Mouse (Mus musculus) neural tube, embryonic 11.5 days (tissue): Measurements from ENCODE around the gene Pcp4. TPM values are rescaled to one million over a fixed set of nuclear protein-coding genes. Genes with fewer than 3 reads are reported as not detected.
"Not testable (repeated sequence)": the region's sequence is repeated elsewhere in the genome, so short reads cannot be mapped to it uniquely, and the experiment has no call there.

ENCODE experiments used
- ATAC-seq: fragments of 200-750 bp; cut with Nextera tagmentation; 2 replicates; pipeline ENCODE4 v1.8.0; 2017; ENCODE audit warnings: moderate number of reproducible peaks, mild to moderate bottlenecking, moderate TSS enrichment, moderate library complexity; ENCODE audit not compliant: insufficient read depth, low FRiP score, low TSS enrichment
- DNase-seq: peaks from one replicate; pipeline ENCODE4 v3.0.0-alpha.2; 2015; ENCODE audit warnings: low spot score
- H3K27ac ChIP-seq: fragments of 300-500 bp; sonication (generic); 2 replicates; pipeline ENCODE4 v1.5.1; 2014; ENCODE audit warnings: low read depth, mild to moderate bottlenecking, low read length
- H3K27me3 ChIP-seq: fragments of 300-500 bp; sonication (generic); 2 replicates; pipeline ENCODE4 v1.6.1; 2014; ENCODE audit warnings: mild to moderate bottlenecking, low read length, mixed read lengths; ENCODE audit not compliant: control insufficient read depth, insufficient read depth
- H3K36me3 ChIP-seq: fragments of 300-500 bp; sonication (generic); 2 replicates; pipeline ENCODE4 v1.6.1; 2014; ENCODE audit warnings: mild to moderate bottlenecking, low read length, moderate library complexity, mixed read lengths; ENCODE audit not compliant: control insufficient read depth, insufficient read depth
- H3K4me1 ChIP-seq: fragments of 300-500 bp; sonication (generic); 2 replicates; pipeline ENCODE4 v1.6.1; 2014; ENCODE audit warnings: low read length, mixed read lengths; ENCODE audit not compliant: control insufficient read depth, insufficient read depth
- H3K4me2 ChIP-seq: fragments of 300-500 bp; sonication (generic); 2 replicates; pipeline ENCODE4 v1.6.1; 2014; ENCODE audit warnings: low read depth, mild to moderate bottlenecking, moderate library complexity
- H3K4me3 ChIP-seq: fragments of 300-500 bp; sonication (generic); 2 replicates; pipeline ENCODE4 v1.5.1; 2014; ENCODE audit warnings: low read depth, low read length
- H3K9ac ChIP-seq: fragments of 300-500 bp; sonication (generic); 2 replicates; pipeline ENCODE4 v1.6.1; 2014; ENCODE audit warnings: mild to moderate bottlenecking, low read length
- H3K9me3 ChIP-seq: fragments of 300-500 bp; sonication (generic); 2 replicates; pipeline ENCODE4 v1.6.1; 2016; ENCODE audit warnings: low read length; ENCODE audit not compliant: control insufficient read depth
- WGBS: fragments of 180-500 bp; shearing (Covaris S2); extraction: QIAGEN DNeasy Blood & Tissue Kit; methylation state at CpG from one replicate; pipeline ENCODE4 v1.1.7; 2014; 5-methylcytosine and 5-hydroxymethylcytosine counted together
- polyA plus RNA-seq: library from polyadenylated mRNA; unstranded; fragments of >200 nt; fragmentation: Nextera tagmentation; extraction: Ambion mirVana; gene quantifications from 2 replicates; pipeline ENCODE4 v1.2.1, GENCODE M21; 2014

Gene Pcp4
- polyA plus RNA-seq, 1 experiment from 2014 or later, result 24.7 TPM

- no peak for DNase-seq
- Histone ChIP-seq H3K27ac (no peak overlapping the region), H3K9me3 (no peaks in the 10 kb centered on the region), H3K9ac (no peak overlapping the region), H3K36me3 (no peaks in the 10 kb centered on the region), H3K4me1 (no peaks in the 10 kb centered on the region), H3K4me3 (no peak overlapping the region), H3K27me3 (no peaks in the 10 kb centered on the region), H3K4me2 (no peak overlapping the region)
- ATAC-seq, result no peak
- 89% methylated on average over 3 of the region's 3 CpGs for WGBS
Measured at GRCm38 (mm10) chr16:96441826-96442225, 25.6 kb upstream of the Pcp4 start.

- no peak within 1 kb of the TSS for H3K4me2 ChIP-seq
- WGBS, result 78% methylated on average over 2 of the region's 2 CpGs
- DNase-seq (no peak), ATAC-seq (no peak)
- no peak within 1 kb of the TSS for H3K27ac ChIP-seq
- no peaks in the 10 kb centered on the region for H3K4me1 ChIP-seq
- no peaks in the 10 kb centered on the region for H3K9me3 ChIP-seq
- no peak within 1 kb of the TSS for H3K9ac ChIP-seq
- H3K4me3 ChIP-seq, result no peak within 1 kb of the TSS
- no peaks in the 10 kb centered on the region for H3K36me3 ChIP-seq
- no peaks in the 10 kb centered on the region for H3K27me3 ChIP-seq
Measured at GRCm38 (mm10) chr16:96443468-96443867, 23.9 kb upstream of the Pcp4 start, which contains the start of gene Itgb2l. TSS of gene Itgb2l (minus strand) at chr16:96443619.

- DNase-seq, H3K9ac ChIP-seq, H3K36me3 ChIP-seq, ATAC-seq, H3K4me1 ChIP-seq, H3K27me3 ChIP-seq, H3K27ac ChIP-seq, H3K4me2 ChIP-seq, H3K9me3 ChIP-seq, H3K4me3 ChIP-seq: not testable (repeated sequence)
- 97% methylated on average over 12 of the region's 16 CpGs for WGBS
Measured at GRCm38 (mm10) chr16:96450871-96451270, 16.5 kb upstream of the Pcp4 start.

- Histone ChIP-seq H3K36me3 (no peaks in the 10 kb centered on the region), H3K27me3 (no peaks in the 10 kb centered on the region), H3K27ac (no peak overlapping the region), H3K9me3 (no peaks in the 10 kb centered on the region), H3K4me1 (no peaks in the 10 kb centered on the region), H3K4me3 (no peak overlapping the region), H3K4me2 (no peak overlapping the region), H3K9ac (no peak overlapping the region)
- DNase-seq (no peak), ATAC-seq (no peak)
Measured at GRCm38 (mm10) chr16:96454086-96454485, 13.3 kb upstream of the Pcp4 start.

GRCm38 (mm10) chr16:96457612-96458011 is 9.8 kb upstream of the Pcp4 start:
- H3K9me3 ChIP-seq, result no peaks in the 10 kb centered on the region
- ATAC-seq (no peak), DNase-seq (no peak)
- H3K4me2 ChIP-seq, result no peak overlapping the region
- no peaks in the 10 kb centered on the region for H3K27me3 ChIP-seq
- 78% methylated on average over 5 of the region's 5 CpGs for WGBS
- no peak overlapping the region for H3K9ac ChIP-seq
- no peak overlapping the region for H3K27ac ChIP-seq
- H3K36me3 ChIP-seq, result no peaks in the 10 kb centered on the region
- H3K4me1 ChIP-seq, result no peaks in the 10 kb centered on the region
- H3K4me3 ChIP-seq, result no peak overlapping the region

GRCm38 (mm10) chr16:96459356-96459755 is 8.1 kb upstream of the Pcp4 start:
- WGBS, result 79% methylated on average over 2 of the region's 2 CpGs
- Histone ChIP-seq H3K4me1 (no peaks in the 10 kb centered on the region), H3K36me3 (no peaks in the 10 kb centered on the region), H3K9ac (no peak overlapping the region), H3K27ac (no peak overlapping the region), H3K4me3 (no peak overlapping the region), H3K9me3 (no peaks in the 10 kb centered on the region), H3K4me2 (no peak overlapping the region), H3K27me3 (no peaks in the 10 kb centered on the region)
- no peak for DNase-seq
- ATAC-seq, result no peak

GRCm38 (mm10) chr16:96460788-96461187 is 6.6 kb upstream of the Pcp4 start:
- no peak overlapping the region for H3K4me2 ChIP-seq
- no peak overlapping the region for H3K27ac ChIP-seq
- DNase-seq (no peak), ATAC-seq (no peak)
- 72% methylated on average over 3 of the region's 3 CpGs for WGBS
- H3K36me3 ChIP-seq, result no peaks in the 10 kb centered on the region
- H3K27me3 ChIP-seq, result no peaks in the 10 kb centered on the region
- no peak overlapping the region for H3K4me3 ChIP-seq
- no peaks in the 10 kb centered on the region for H3K9me3 ChIP-seq
- no peak overlapping the region for H3K9ac ChIP-seq
- H3K4me1 ChIP-seq, result no peaks in the 10 kb centered on the region

GRCm38 (mm10) chr16:96468011-96468410 is 605 bp downstream of the Pcp4 start:
- DNase-seq (no peak), ATAC-seq (no peak)
- 74% methylated on average over 4 of the region's 4 CpGs for WGBS
- H3K36me3 ChIP-seq, result no peaks in the 10 kb centered on the region
- H3K27me3 ChIP-seq, result no peaks in the 10 kb centered on the region
- H3K9me3 ChIP-seq, result no peaks in the 10 kb centered on the region
- no peak overlapping the region for H3K4me2 ChIP-seq
- H3K4me1 ChIP-seq, result no peaks in the 10 kb centered on the region
- H3K9ac ChIP-seq, result no peak overlapping the region
- H3K4me3 ChIP-seq, result no peak overlapping the region
- H3K27ac ChIP-seq, result no peak overlapping the region

GRCm38 (mm10) chr16:96468698-96469097 is 1.3 kb downstream of the Pcp4 start:
- H3K36me3 ChIP-seq, result no peaks in the 10 kb centered on the region
- H3K27me3 ChIP-seq, result no peaks in the 10 kb centered on the region
- ATAC-seq (no peak), DNase-seq (no peak)
- H3K4me1 ChIP-seq, result no peaks in the 10 kb centered on the region
- no peak overlapping the region for H3K4me2 ChIP-seq
- no peak overlapping the region for H3K27ac ChIP-seq
- H3K9me3 ChIP-seq, result no peaks in the 10 kb centered on the region
- no peak overlapping the region for H3K4me3 ChIP-seq
- no peak overlapping the region for H3K9ac ChIP-seq
- 92% methylated on average over 4 of the region's 4 CpGs for WGBS
